Mouse (Mus musculus) liver, embryonic 15.5 days (tissue): ENCODE measurements around the gene Sumf1. TPM values are rescaled to one million over a fixed set of nuclear protein-coding genes. Genes with fewer than 3 reads are reported as not detected.

Source experiments
- ATAC-seq: fragments of 200-750 bp; cut with Nextera tagmentation; 2 replicates; pipeline ENCODE4 v1.8.0; 2017; ENCODE audit warnings: moderate number of reproducible peaks, mild to moderate bottlenecking, moderate library complexity; ENCODE audit not compliant: insufficient read depth
- H3K27ac ChIP-seq: fragments of 300-500 bp; sonication (generic); replicated peaks from 2 replicates; pipeline ENCODE4 v1.5.1; 2015; ENCODE audit warnings: mild to moderate bottlenecking, inconsistent platforms
- H3K27me3 ChIP-seq: fragments of 300-500 bp; sonication (generic); 2 replicates; pipeline ENCODE4 v1.6.1; 2015; ENCODE audit warnings: mild to moderate bottlenecking, inconsistent platforms
- H3K36me3 ChIP-seq: fragments of 300-500 bp; sonication (generic); replicated peaks from 2 replicates; pipeline ENCODE4 v1.6.1; 2015; ENCODE audit warnings: moderate library complexity, mild to moderate bottlenecking, inconsistent platforms
- H3K4me1 ChIP-seq: fragments of 300-500 bp; sonication (generic); replicated peaks from 2 replicates; pipeline ENCODE4 v1.6.1; 2015; ENCODE audit warnings: inconsistent platforms
- H3K4me2 ChIP-seq: fragments of 300-500 bp; sonication (generic); 2 replicates; pipeline ENCODE4 v1.6.1; 2015; ENCODE audit warnings: moderate library complexity, mild to moderate bottlenecking, inconsistent platforms
- H3K4me3 ChIP-seq: fragments of 300-500 bp; sonication (generic); replicated peaks from 2 replicates; pipeline ENCODE4 v1.5.1; 2015; ENCODE audit warnings: mild to moderate bottlenecking, inconsistent platforms
- H3K9ac ChIP-seq: fragments of 300-500 bp; sonication (generic); 2 replicates; pipeline ENCODE4 v1.6.1; 2015; ENCODE audit warnings: moderate library complexity, mild to moderate bottlenecking, inconsistent platforms
- H3K9me3 ChIP-seq: fragments of 300-500 bp; sonication (generic); replicated peaks from 2 replicates; pipeline ENCODE4 v1.6.1; 2016; ENCODE audit warnings: inconsistent platforms
- WGBS: fragments of 180-500 bp; shearing (Covaris S2); methylation state at CpG from one replicate; pipeline ENCODE4 v1.1.7; 2015; ENCODE audit warnings: mixed read lengths; ENCODE audit not compliant: insufficient replicate concordance; 5-methylcytosine and 5-hydroxymethylcytosine counted together
- polyA plus RNA-seq: library from polyadenylated mRNA; unstranded; fragments of >200 nt; fragmentation: Nextera tagmentation; extraction: Ambion mirVana; gene quantifications from 2 replicates; pipeline ENCODE4 v1.2.1, GENCODE M21; 2015

The Sumf1 gene
- polyA plus RNA-seq, 1 experiment from 2014 or later, result 8.7 TPM

- Histone ChIP-seq H3K9ac (no peak overlapping the region), H3K27me3 (no peaks in the 10 kb centered on the region), H3K4me3 (no peak overlapping the region), H3K36me3 (no peaks in the 10 kb centered on the region), H3K27ac (no peak overlapping the region), H3K9me3 (no peaks in the 10 kb centered on the region), H3K4me2 (no peak overlapping the region), H3K4me1 (no peaks in the 10 kb centered on the region)
- ATAC-seq, result no peak
- WGBS, result 68% methylated on average over 5 of the region's 5 CpGs
Measured at GRCm38 (mm10) chr6:108222875-108223274, 37.5 kb upstream of the Sumf1 start.

GRCm38 (mm10) chr6:108222435-108222834, 37.1 kb upstream of the Sumf1 start:
- WGBS, result 52% methylated on average over 5 of the region's 5 CpGs
- ATAC-seq, result no peak
- Histone ChIP-seq H3K4me2 (no peak overlapping the region), H3K27ac (no peak overlapping the region), H3K9ac (no peak overlapping the region), H3K9me3 (no peaks in the 10 kb centered on the region), H3K4me3 (no peak overlapping the region), H3K36me3 (no peaks in the 10 kb centered on the region), H3K4me1 (no peaks in the 10 kb centered on the region), H3K27me3 (no peaks in the 10 kb centered on the region)

GRCm38 (mm10) chr6:108217987-108218386, 32.6 kb upstream of the Sumf1 start:
- H3K27ac ChIP-seq, result no peak overlapping the region
- no peaks in the 10 kb centered on the region for H3K36me3 ChIP-seq
- no peak overlapping the region for H3K9ac ChIP-seq
- no peaks in the 10 kb centered on the region for H3K27me3 ChIP-seq
- no peak overlapping the region for H3K4me2 ChIP-seq
- ATAC-seq, result no peak
- no peak overlapping the region for H3K4me3 ChIP-seq
- WGBS, result 69% methylated on average over 3 of the region's 3 CpGs
- peaks cover 16% of the 10 kb centered on the region for H3K4me1 ChIP-seq
- no peaks in the 10 kb centered on the region for H3K9me3 ChIP-seq

GRCm38 (mm10) chr6:108216832-108217231, 31.4 kb upstream of the Sumf1 start:
- Histone ChIP-seq H3K4me1 (peaks cover 19% of the 10 kb centered on the region), H3K9ac (no peak overlapping the region), H3K9me3 (no peaks in the 10 kb centered on the region), H3K4me3 (no peak overlapping the region), H3K27ac (no peak overlapping the region), H3K27me3 (no peaks in the 10 kb centered on the region), H3K36me3 (no peaks in the 10 kb centered on the region), H3K4me2 (no peak overlapping the region)
- WGBS, result 74% methylated on average over 8 of the region's 8 CpGs
- no peak for ATAC-seq

- ATAC-seq, result no peak
- Histone ChIP-seq H3K9ac (no peak overlapping the region), H3K9me3 (no peaks in the 10 kb centered on the region), H3K4me1 (peaks cover 26% of the 10 kb centered on the region), H3K4me2 (no peak overlapping the region), H3K27ac (no peak overlapping the region), H3K36me3 (no peaks in the 10 kb centered on the region), H3K4me3 (no peak overlapping the region), H3K27me3 (no peaks in the 10 kb centered on the region)
- WGBS, result 78% methylated on average over 5 of the region's 5 CpGs
Measured at GRCm38 (mm10) chr6:108216091-108216490, 30.7 kb upstream of the Sumf1 start.

- H3K4me3 ChIP-seq, result peak overlapping the region; percentile 73
- H3K9me3 ChIP-seq, result no peaks in the 10 kb centered on the region
- no peaks in the 10 kb centered on the region for H3K27me3 ChIP-seq
- no peak for ATAC-seq
- WGBS, result 4% methylated on average over 10 of the region's 10 CpGs
- no peak overlapping the region for H3K9ac ChIP-seq
- H3K4me1 ChIP-seq, result peaks cover 27% of the 10 kb centered on the region
- no peaks in the 10 kb centered on the region for H3K36me3 ChIP-seq
- no peak overlapping the region for H3K27ac ChIP-seq
- peak overlapping the region; percentile 95 for H3K4me2 ChIP-seq
Measured at GRCm38 (mm10) chr6:108214294-108214925, 29.0 kb upstream of the Sumf1 start.

GRCm38 (mm10) chr6:108213481-108214293, 28.3 kb upstream of the Sumf1 start:
- Histone ChIP-seq H3K4me3 (peak overlapping the region; percentile 73), H3K9ac (peak overlapping the region; percentile 62), H3K27me3 (no peaks in the 10 kb centered on the region), H3K27ac (peak overlapping the region; percentile 59; the same call in 1 of the 2 replicates), H3K4me2 (peak overlapping the region; percentile 95), H3K36me3 (no peaks in the 10 kb centered on the region), H3K9me3 (no peaks in the 10 kb centered on the region), H3K4me1 (peaks cover 27% of the 10 kb centered on the region)
- ATAC-seq, result no peak
- under 1% methylated on average over 29 of the region's 29 CpGs for WGBS

- peak; percentile 99 for ATAC-seq
- no peaks in the 10 kb centered on the region for H3K9me3 ChIP-seq
- no peaks in the 10 kb centered on the region for H3K27me3 ChIP-seq
- H3K4me1 ChIP-seq, result peaks cover 27% of the 10 kb centered on the region
- H3K27ac ChIP-seq, result peak within 1 kb of the TSS; percentile 59
- WGBS, result under 1% methylated on average over 27 of the region's 27 CpGs
- H3K4me2 ChIP-seq, result peak within 1 kb of the TSS; percentile 95
- no peaks in the 10 kb centered on the region for H3K36me3 ChIP-seq
- H3K9ac ChIP-seq, result peak within 1 kb of the TSS; percentile 63
- H3K4me3 ChIP-seq, result peak within 1 kb of the TSS; percentile 73
Measured at GRCm38 (mm10) chr6:108212881-108213295, 27.5 kb upstream of the Sumf1 start, which contains the start of gene Itpr1. Gene Itpr1 (plus strand): TSS chr6:108213096.

GRCm38 (mm10) chr6:108211896-108212880, 26.8 kb upstream of the Sumf1 start:
- H3K4me1 ChIP-seq, result peaks cover 30% of the 10 kb centered on the region
- H3K36me3 ChIP-seq, result no peaks in the 10 kb centered on the region
- peak overlapping the region; percentile 95 for H3K4me2 ChIP-seq
- no peaks in the 10 kb centered on the region for H3K9me3 ChIP-seq
- WGBS, result 12% methylated on average over 36 of the region's 36 CpGs
- H3K27me3 ChIP-seq, result no peaks in the 10 kb centered on the region
- ATAC-seq, result peak; percentile 38
- peak overlapping the region; percentile 54 for H3K27ac ChIP-seq
- H3K4me3 ChIP-seq, result peak overlapping the region; percentile 73
- H3K9ac ChIP-seq, result peak overlapping the region; percentile 63

GRCm38 (mm10) chr6:108206914-108207566, 21.7 kb upstream of the Sumf1 start:
- no peaks in the 10 kb centered on the region for H3K27me3 ChIP-seq
- H3K4me3 ChIP-seq, result no peak overlapping the region
- ATAC-seq, result peak; percentile 84
- no peak overlapping the region for H3K27ac ChIP-seq
- no peak overlapping the region for H3K4me2 ChIP-seq
- no peaks in the 10 kb centered on the region for H3K36me3 ChIP-seq
- peaks cover 19% of the 10 kb centered on the region for H3K4me1 ChIP-seq
- whole genome bisulfite sequencing, result 52% methylated on average over 5 of the region's 5 CpGs
- H3K9ac ChIP-seq, result no peak overlapping the region
- H3K9me3 ChIP-seq, result no peaks in the 10 kb centered on the region
